Mouse (Mus musculus): ENCODE measurements at regions not wholly inside any gene's neighbourhood (a gene's known extent, or its start where the extent isn't known, plus 50 kb on each side); places are given as distances from the start of the nearest gene placed in this dataset.

DNA sequence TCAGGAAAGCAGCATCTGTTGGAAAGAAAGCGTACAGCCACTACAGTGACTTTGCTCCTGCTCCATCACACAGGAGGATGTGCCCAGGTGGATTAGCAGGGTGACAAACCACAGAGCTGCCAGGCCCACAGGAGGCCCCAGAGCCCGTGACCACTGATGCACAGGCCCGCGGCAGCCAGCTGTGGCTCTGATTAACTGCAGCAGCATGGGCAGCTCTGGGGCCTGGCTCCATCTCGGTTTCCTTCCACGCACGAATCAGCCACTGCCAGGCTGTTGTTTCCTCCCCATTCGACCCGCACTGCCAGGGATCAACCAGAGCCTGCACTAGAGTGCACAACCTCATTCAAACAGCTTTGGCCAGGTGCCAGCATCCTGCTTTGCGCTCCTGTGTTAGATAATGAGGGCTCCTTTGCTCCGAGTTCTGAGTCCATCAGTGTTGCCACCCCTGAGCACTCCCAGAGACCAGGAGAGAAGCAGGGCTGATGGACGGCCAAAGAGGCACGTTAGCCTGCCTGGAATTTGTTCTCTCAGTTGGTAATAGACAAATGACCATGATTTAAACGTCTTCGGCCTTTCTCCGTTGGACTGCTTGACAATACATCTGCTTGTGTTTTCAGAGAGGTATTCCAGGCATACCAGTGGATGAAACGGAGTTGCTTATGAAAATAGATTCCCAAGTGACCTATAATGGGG is 103.2 kb upstream of the St6galnac5 start:
- TF ChIP-seq CTCF (conservative IDR thresholded peaks at IDR 0.05; ENCODE audit: insufficient read depth, insufficient read length, low read depth, low read length) = no peak
- TF ChIP-seq POLR2A (IDR thresholded peaks at IDR 0.05; ENCODE audit: low read depth, low read length) = no peak
